In genomic region chr14:27308761-27309160, GRCm38 (mm10) we compare ENCODE assay signal across 22 mouse cellular contexts.
A peak's percentile ranks its signal among the peaks of the same experiment; 100 is the strongest.
DNase-seq lines count a peak whose midpoint lies in the region; TF ChIP-seq lines count a peak whose summit lies in the region.
"Had no signal": no experiment of that assay in that cellular context is flagged by ENCODE, and none has a peak within 500 bp of the region (broad histone marks: within the 10 kb centered on the region; RNA-seq: fewer than 3 reads in every experiment).

No protein-coding gene starts in this region.

- 0 out of 2 replicates have a peak, but pooled peaks have one; percentile 12 for TF ChIP-seq CTCF in layer of hippocampus, adult 2 months (conservative IDR thresholded peaks at IDR 0.05)
- no peak for TF ChIP-seq CTCF in testis, adult 2 months (IDR thresholded peaks at IDR 0.05; ENCODE audit: control insufficient read depth, insufficient read depth, insufficient replicate concordance, low read depth, low read length)

- H3K36me3 ChIP-seq in testis, adult 2 months (ENCODE audit: control insufficient read depth, insufficient read depth, low read length), result no peaks in the 10 kb centered on the region
- H3K36me3 ChIP-seq: embryonic facial prominence, embryonic 10.5 days; embryonic facial prominence, embryonic 12.5 days; forebrain, embryonic 15.5 days; G1E had no signal

- no peak overlapping the region for H3K4me3 ChIP-seq in layer of hippocampus, adult 2 months
- peak overlapping the region; percentile 65 for H3K4me3 ChIP-seq in testis, adult 2 months (ENCODE audit: control insufficient read depth, low read depth, low read length)
- H3K4me3 ChIP-seq: embryonic facial prominence, embryonic 10.5 days; embryonic facial prominence, embryonic 12.5 days; forebrain, embryonic 13.5 days; forebrain, embryonic 15.5 days had no signal

- no peak overlapping the region for H3K27ac ChIP-seq in layer of hippocampus, adult 2 months
- no peak overlapping the region for H3K27ac ChIP-seq in testis, adult 2 months (ENCODE audit: control insufficient read depth, insufficient read depth, low read depth, low read length)
- H3K27ac ChIP-seq: embryonic facial prominence, embryonic 10.5 days; embryonic facial prominence, embryonic 12.5 days; forebrain, embryonic 13.5 days; forebrain, embryonic 15.5 days had no signal

- no peaks in the 10 kb centered on the region for H3K27me3 ChIP-seq in testis, adult 2 months (ENCODE audit: control insufficient read depth, insufficient read depth, low read length)
- H3K27me3 ChIP-seq: CH12.LX; embryonic facial prominence, embryonic 12.5 days; forebrain, embryonic 13.5 days; forebrain, embryonic 15.5 days; Patski had no signal

- no peak for TF ChIP-seq POLR2A in testis, adult 2 months (IDR thresholded peaks at IDR 0.05; ENCODE audit: control insufficient read depth, low read depth, low read length)

- DNase-seq in adrenal gland, adult 2 months, result peak; percentile 21
- no peak for DNase-seq in adrenal gland, postnatal 25 days
- DNase-seq in layer of hippocampus, adult 2 months (ENCODE audit: low spot score in 2 of 2), result no peak
- DNase-seq in layer of hippocampus, adult 9-11 months, result no peak
- no peak for DNase-seq in testis, postnatal 14 days (ENCODE audit: low spot score)
- DNase-seq: adrenal gland, postnatal 10 days; adrenal gland, postnatal 36 days; B cell, adult 2 months; cerebellum, adult 11-12 months; cerebellum, adult 2 months; cerebellum, adult 9-10 months; cerebellum, postnatal 10 days; cerebellum, postnatal 25 days; forebrain, postnatal 0 days had no signal

- H3K4me1 ChIP-seq in testis, adult 2 months (ENCODE audit: control insufficient read depth, insufficient read depth, low read length), result no peaks in the 10 kb centered on the region
- H3K4me1 ChIP-seq: embryonic facial prominence, embryonic 10.5 days; embryonic facial prominence, embryonic 12.5 days; forebrain, embryonic 13.5 days; forebrain, embryonic 15.5 days had no signal
